Mouse (Mus musculus) forebrain, postnatal 0 days (tissue): ENCODE data around the gene Sox5. TPM values are rescaled to one million over a fixed set of nuclear protein-coding genes. Genes with fewer than 3 reads are reported as not detected.

Experiments used
- ATAC-seq: fragments of 200-750 bp; cut with Nextera tagmentation; 2 replicates; pipeline ENCODE4 v1.8.0; 2017; ENCODE audit warnings: mild to moderate bottlenecking, moderate library complexity
- DNase-seq: peaks from one replicate; pipeline ENCODE4 v3.0.0-alpha.2; 2015
- H3K27ac ChIP-seq: fragments of 300-500 bp; sonication (generic); 2 replicates; pipeline ENCODE4 v1.5.1; 2014; ENCODE audit warnings: low read depth, mild to moderate bottlenecking, antibody characterized with exemption, low read length, moderate library complexity, mixed read lengths
- H3K27me3 ChIP-seq: fragments of 300-500 bp; sonication (generic); 2 replicates; pipeline ENCODE4 v1.6.1; 2014; ENCODE audit warnings: mild to moderate bottlenecking, low read length, mixed read lengths; ENCODE audit not compliant: insufficient read depth
- H3K36me3 ChIP-seq: fragments of 300-500 bp; sonication (generic); 2 replicates; pipeline ENCODE4 v1.6.1; 2014; ENCODE audit warnings: mild to moderate bottlenecking, moderate library complexity; ENCODE audit not compliant: insufficient read depth
- H3K4me1 ChIP-seq: fragments of 300-500 bp; sonication (generic); 2 replicates; pipeline ENCODE4 v1.6.1; 2014; ENCODE audit warnings: antibody characterized with exemption; ENCODE audit not compliant: insufficient read depth
- H3K4me2 ChIP-seq: fragments of 300-500 bp; sonication (generic); 2 replicates; pipeline ENCODE4 v1.6.1; 2014; ENCODE audit warnings: low read depth, mild to moderate bottlenecking, moderate library complexity
- H3K4me3 ChIP-seq: fragments of 300-500 bp; sonication (generic); 2 replicates; pipeline ENCODE4 v1.5.1; 2014; ENCODE audit warnings: low read depth, low read length, mixed read lengths
- H3K9ac ChIP-seq: fragments of 300-500 bp; sonication (generic); 2 replicates; pipeline ENCODE4 v1.6.1; 2014; ENCODE audit warnings: mild to moderate bottlenecking
- H3K9me3 ChIP-seq: fragments of 300-500 bp; sonication (generic); 2 replicates; pipeline ENCODE4 v1.6.1; 2016; ENCODE audit warnings: low read length
- CTCF ChIP-seq: sonication (generic); IDR thresholded peaks from 2 replicates; pipeline ENCODE4 v1.5.1; 2016; ENCODE audit warnings: antibody characterized with exemption, control low read depth, low read depth
- WGBS: fragments of 180-500 bp; shearing (Covaris S2); extraction: QIAGEN DNeasy Blood & Tissue Kit; methylation state at CpG from one replicate; pipeline ENCODE4 v1.1.7; 2014; 5-methylcytosine and 5-hydroxymethylcytosine counted together
- polyA plus RNA-seq: library from polyadenylated mRNA; unstranded; fragments of >200 nt; fragmentation: Nextera tagmentation; extraction: Ambion mirVana; gene quantifications from 2 replicates; pipeline ENCODE4 v1.2.1, GENCODE M21; 2015
- total RNA-seq: library from RNA; depleted of rRNA; stranded (reverse); fragments of >200 nt; gene quantifications from 2 replicates; pipeline ENCODE4 v1.2.3, GENCODE M21; 2014

Gene Sox5
- total and polyA plus RNA-seq, 2 experiments from 2014 or later, result 31.6 to 62.8 TPM

DNA sequence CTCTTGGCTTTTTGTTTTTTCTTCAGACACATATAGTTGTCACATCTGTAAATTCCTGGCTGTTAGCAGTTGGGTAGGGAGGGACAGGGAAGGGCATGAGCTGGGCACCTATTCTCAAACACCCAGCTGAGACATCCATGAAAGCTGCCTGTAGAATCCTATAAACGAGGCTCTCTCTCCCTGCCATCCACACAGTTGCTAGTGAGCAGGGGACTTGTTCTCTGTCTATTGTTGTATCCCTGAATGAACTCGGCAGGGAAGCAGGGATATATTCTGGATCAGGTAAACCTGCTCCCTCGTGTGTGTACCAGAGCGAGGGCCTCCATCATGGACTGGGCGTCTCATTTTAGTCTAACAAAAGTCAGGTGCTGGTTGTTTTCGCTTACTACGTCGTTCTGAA, 615.1 kb downstream of the Sox5 start:
- Histone ChIP-seq H3K36me3 (no peaks in the 10 kb centered on the region), H3K4me2 (no peak overlapping the region), H3K4me1 (no peaks in the 10 kb centered on the region), H3K9me3 (no peaks in the 10 kb centered on the region), H3K4me3 (no peak overlapping the region), H3K27me3 (no peaks in the 10 kb centered on the region), H3K9ac (no peak overlapping the region), H3K27ac (no peak overlapping the region)
- no peak for ATAC-seq
- no peak for TF ChIP-seq CTCF
- 44% methylated on average over 8 of the region's 8 CpGs for WGBS
- no peak for DNase-seq

DNA sequence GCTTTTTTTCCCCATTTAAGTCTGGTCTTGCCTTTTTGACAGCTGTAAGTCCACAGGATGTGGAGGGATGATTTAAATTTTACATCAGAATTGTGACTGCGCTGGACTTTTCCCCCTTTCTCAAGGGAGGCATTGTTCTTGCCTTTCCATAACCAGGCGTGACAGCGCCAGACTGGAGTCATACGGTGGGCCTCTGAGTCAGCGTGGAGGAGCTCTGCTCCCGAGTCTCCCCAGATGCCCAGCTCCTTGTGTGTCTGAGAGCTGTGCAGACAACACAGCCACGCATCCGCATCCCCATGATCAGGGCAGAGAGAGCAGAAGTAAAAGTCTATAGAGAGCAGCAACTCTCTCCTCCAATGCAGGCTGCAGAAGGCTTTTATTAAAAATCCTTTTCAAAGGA, 615.7 kb downstream of the Sox5 start:
- no peak for TF ChIP-seq CTCF
- no peaks in the 10 kb centered on the region for H3K4me1 ChIP-seq
- 8% methylated on average over 8 of the region's 8 CpGs for WGBS
- no peaks in the 10 kb centered on the region for H3K27me3 ChIP-seq
- peak overlapping the region; percentile 15 for H3K4me2 ChIP-seq
- H3K9ac ChIP-seq, result no peak overlapping the region
- DNase-seq (no peak), ATAC-seq (peak; percentile 67; the same call in 1 of the 2 replicates)
- 0 out of 2 replicates have a peak overlapping the region, but pooled peaks have one; percentile 9 for H3K27ac ChIP-seq
- H3K36me3 ChIP-seq, result no peaks in the 10 kb centered on the region
- no peaks in the 10 kb centered on the region for H3K9me3 ChIP-seq
- no peak overlapping the region for H3K4me3 ChIP-seq

DNA sequence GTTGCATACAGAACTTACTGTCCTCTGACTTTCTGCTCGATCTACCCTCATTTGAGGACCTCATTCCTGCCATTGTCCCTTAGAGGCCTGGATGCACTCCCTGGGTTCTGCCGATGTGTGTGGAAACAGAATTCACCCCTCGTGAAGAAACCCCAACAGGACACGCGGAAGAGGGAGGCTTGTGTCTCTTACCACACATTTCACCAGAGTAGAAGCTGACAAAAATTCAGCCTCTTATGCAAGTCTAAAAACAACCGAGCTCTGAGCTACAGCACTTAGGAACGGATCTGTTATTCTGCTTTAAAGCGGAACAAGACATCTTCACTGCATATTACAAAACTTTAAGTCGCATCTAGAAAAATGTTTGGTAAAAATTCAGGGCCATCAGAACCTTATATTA, 618.3 kb downstream of the Sox5 start:
- Histone ChIP-seq H3K9me3 (no peaks in the 10 kb centered on the region), H3K27ac (no peak overlapping the region), H3K9ac (no peak overlapping the region), H3K36me3 (no peaks in the 10 kb centered on the region), H3K27me3 (no peaks in the 10 kb centered on the region), H3K4me2 (no peak overlapping the region), H3K4me1 (no peaks in the 10 kb centered on the region), H3K4me3 (no peak overlapping the region)
- WGBS, result 84% methylated on average over 9 of the region's 9 CpGs
- no peak for TF ChIP-seq CTCF
- no peak for ATAC-seq
- DNase-seq, result no peak

DNA sequence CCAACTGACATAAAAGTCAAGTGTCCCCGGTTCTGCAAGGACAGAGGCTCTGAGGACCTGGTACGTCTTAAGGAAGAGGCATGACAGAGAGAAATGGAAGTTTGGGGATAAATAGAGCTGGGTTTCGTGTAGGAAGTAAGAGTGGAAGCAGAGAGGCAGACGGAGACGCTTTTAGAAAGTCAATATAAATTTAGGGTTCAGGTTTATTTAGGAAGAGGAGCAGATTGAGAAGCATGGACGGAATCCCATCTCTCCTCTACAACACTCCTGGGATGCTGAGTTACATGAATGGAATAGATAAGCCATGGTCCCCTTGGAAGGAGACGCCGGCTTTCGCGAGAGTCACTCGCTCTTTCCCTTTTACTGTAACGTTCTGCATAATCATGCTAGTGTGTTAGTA, 623.1 kb downstream of the Sox5 start:
- no peak overlapping the region for H3K4me3 ChIP-seq
- ATAC-seq (no peak), DNase-seq (no peak)
- no peak overlapping the region for H3K9ac ChIP-seq
- no peak overlapping the region for H3K4me2 ChIP-seq
- peaks cover 9% of the 10 kb centered on the region; the same call in 1 of the 2 replicates for H3K4me1 ChIP-seq
- H3K27ac ChIP-seq, result no peak overlapping the region
- TF ChIP-seq CTCF, result no peak
- WGBS, result 91% methylated on average over 12 of the region's 12 CpGs
- H3K36me3 ChIP-seq, result no peaks in the 10 kb centered on the region
- H3K27me3 ChIP-seq, result no peaks in the 10 kb centered on the region
- H3K9me3 ChIP-seq, result no peaks in the 10 kb centered on the region

DNA sequence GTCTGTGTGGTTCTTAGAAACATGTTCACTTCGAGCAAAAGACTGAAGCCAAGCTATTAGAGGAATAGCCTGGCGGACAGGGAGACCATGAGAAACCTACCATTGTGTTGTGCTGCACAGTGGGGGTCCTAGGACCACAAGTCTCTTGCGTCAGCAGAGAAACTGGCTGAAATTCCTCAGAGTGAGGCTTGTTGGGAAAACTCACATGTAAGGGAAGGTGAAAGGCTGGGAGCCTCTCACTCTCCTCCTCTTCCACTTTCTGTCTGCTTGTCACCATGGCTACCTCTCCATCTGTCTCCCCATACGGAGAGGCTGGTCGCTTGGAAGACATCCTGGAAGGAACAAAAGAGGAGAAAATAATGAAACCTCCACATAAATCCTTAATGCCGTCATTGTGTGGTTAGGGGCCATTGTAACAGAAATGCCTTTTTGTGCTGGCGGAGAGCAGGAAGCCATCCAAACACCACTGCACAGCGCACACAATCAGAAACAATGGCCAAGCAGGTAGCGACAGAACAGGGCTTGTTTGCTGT, 626.8 kb downstream of the Sox5 start:
- no peaks in the 10 kb centered on the region for H3K27me3 ChIP-seq
- peak overlapping the region; percentile 16; the same call in 1 of the 2 replicates for H3K4me2 ChIP-seq
- no peaks in the 10 kb centered on the region; the same call in 1 of the 2 replicates for H3K36me3 ChIP-seq
- DNase-seq (peak; percentile 71), ATAC-seq (peak; percentile 83)
- peaks cover 15% of the 10 kb centered on the region for H3K4me1 ChIP-seq
- H3K9ac ChIP-seq, result peak overlapping the region; percentile 28
- no peak for TF ChIP-seq CTCF
- peak overlapping the region; percentile 81 for H3K27ac ChIP-seq
- H3K4me3 ChIP-seq, result no peak overlapping the region
- whole genome bisulfite sequencing, result 13% methylated on average over 9 of the region's 9 CpGs
- H3K9me3 ChIP-seq, result no peaks in the 10 kb centered on the region

DNA sequence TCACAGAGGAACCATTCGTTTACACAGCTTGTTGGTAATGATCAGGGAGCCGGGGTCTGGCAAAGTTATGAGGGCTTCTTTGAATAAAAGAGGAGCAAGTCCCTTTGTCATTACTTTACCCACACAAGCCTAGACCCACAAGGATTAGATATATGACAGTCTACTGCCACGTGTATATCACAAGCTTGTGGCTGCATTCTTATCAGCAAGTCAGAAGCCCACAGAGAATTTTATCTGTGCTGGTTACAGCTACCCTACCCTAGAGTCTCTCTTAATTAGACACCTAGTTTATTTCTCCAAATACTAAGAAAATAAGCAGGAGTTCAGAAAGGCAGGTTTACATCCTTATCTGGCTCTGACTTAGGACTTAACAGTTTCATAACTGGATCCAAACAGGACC, 629.8 kb downstream of the Sox5 start:
- no peak for DNase-seq
- 36% methylated on average over 3 of the region's 3 CpGs for WGBS
- Histone ChIP-seq H3K36me3 (no peaks in the 10 kb centered on the region; the same call in 1 of the 2 replicates), H3K9ac (no peak overlapping the region), H3K4me2 (no peak overlapping the region), H3K4me3 (no peak overlapping the region), H3K9me3 (no peaks in the 10 kb centered on the region), H3K27me3 (no peaks in the 10 kb centered on the region), H3K4me1 (peaks cover 15% of the 10 kb centered on the region), H3K27ac (no peak overlapping the region)
- TF ChIP-seq CTCF, result no peak
- no peak for ATAC-seq

DNA sequence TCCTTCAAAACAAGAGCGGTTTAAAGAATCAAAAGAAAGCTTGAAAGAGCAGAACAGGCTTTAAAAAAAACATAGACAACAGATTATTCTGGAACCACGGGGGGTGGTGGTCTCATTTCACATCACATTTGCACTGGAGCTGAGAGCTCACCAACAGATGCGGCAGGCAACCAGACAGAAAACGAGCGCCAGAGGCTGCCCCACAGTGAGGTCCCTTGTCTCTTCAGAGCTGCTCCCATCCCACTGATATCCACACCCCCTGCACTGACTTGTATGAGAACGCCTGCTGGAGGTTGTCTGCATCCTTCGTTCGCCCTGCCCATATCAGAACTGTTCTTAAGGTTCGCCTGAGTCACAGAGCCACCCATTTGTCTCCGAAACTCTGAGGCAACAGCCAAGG, 630.7 kb downstream of the Sox5 start:
- ATAC-seq (peak; percentile 20; the same call in 1 of the 2 replicates), DNase-seq (peak; percentile 37)
- Histone ChIP-seq H3K4me2 (peak overlapping the region; percentile 2; the same call in 1 of the 2 replicates), H3K9ac (no peak overlapping the region), H3K27me3 (no peaks in the 10 kb centered on the region), H3K36me3 (no peaks in the 10 kb centered on the region; the same call in 1 of the 2 replicates), H3K4me3 (no peak overlapping the region), H3K27ac (no peak overlapping the region), H3K9me3 (no peaks in the 10 kb centered on the region), H3K4me1 (peaks cover 15% of the 10 kb centered on the region)
- no peak for TF ChIP-seq CTCF
- WGBS, result 29% methylated on average over 10 of the region's 10 CpGs
